Mouse (Mus musculus): ENCODE measurements around the gene Naip2.
"Not testable (repeated sequence)": the region's sequence is repeated elsewhere in the genome, so short reads cannot be mapped to it uniquely, and the experiment has no call there.

The Naip2 gene

DNA sequence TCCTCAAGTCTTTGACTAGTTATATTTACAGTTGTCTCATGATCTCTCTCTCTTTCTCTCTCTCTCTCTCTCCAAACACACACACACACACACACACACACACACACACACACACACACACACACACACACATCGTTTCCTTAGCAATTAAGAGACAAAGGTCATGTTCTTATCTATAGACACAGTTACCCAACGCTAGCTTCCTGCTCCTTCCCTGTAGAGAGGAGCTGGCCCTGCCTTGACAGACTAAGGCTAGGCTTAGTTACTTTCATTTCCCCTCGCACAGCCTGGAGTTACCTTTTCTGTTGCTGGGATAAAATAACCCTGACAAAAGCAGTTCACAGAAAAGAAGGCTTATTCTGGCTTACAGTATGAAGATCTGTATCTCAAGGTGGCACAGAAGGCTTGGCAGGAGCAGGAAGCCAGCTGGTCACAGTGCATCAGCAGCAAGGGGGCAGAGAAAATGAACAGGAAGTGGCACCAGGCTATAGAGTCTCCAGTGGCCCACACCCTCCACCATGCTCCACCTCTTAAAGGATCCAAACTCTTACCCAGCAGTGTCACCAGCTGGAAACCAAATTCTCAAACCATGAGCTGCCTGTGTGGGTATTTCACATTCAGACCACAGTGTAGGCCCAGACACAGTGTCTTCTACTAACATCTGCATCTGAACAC, at the start of gene Naip2:
TSS of gene Naip2 (minus strand) at position 434 of the 675 bp plus-strand sequence.
- DNase-seq (ENCODE audit: low read depth, low spot score): peak; percentile 42

DNA sequence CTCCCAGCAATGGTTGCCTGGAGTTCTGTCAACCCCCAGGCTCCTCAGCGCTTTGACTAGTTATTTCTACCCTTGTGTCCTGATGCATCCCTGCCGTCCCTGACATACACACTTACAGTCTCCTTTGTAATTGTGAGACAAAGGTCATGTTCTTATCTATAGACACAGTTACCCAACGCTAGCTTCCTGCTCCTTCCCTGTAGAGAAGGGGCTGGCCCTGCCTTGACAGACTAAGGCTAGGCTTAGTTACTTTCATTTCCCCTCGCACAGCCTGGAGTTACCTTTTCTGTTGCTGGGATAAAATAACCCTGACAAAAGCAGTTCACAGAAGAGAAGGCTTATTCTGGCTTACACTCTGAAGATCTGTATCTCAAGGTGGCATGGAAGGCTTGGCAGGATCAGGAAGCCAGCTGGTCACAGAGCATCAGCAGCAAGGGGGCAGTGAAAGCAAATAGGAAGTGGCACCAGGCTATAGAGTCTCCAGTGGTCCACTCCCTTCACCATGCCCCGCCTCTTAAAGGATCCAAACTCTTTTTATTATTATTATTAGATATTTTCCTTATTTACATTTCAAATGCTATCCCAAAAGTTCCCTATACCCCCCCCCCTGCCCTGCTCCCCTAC, 45.1 kb upstream of the Naip2 start:
- peak; percentile 7 for DNase-seq (ENCODE audit: low read depth, low spot score)

DNA sequence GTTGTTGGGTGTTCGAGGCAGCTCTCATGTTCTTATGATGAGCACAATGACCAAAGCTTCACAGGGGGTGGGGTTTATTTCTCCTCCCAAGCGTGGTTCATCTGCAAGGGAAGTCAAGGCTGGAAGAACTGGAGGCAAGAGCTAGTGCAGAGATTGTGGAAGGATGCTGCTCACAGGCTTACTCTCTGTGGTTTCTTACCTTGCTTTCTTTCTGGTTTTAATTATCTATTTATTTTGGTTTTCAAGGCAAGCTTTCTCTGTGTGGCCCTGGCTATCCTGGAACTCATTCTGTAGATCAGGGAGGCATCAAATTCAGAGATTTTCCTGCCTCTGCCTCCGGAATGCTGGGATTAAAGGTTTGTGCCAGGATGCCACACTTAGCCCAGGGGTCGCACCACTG, 44.3 kb upstream of the Naip2 start, which contains the start of gene Naip5:
TSS of gene Naip5 (minus strand) at position 101 of the 400 bp plus-strand sequence.
- DNase-seq (ENCODE audit: low read depth, low spot score): not testable (repeated sequence)

DNA sequence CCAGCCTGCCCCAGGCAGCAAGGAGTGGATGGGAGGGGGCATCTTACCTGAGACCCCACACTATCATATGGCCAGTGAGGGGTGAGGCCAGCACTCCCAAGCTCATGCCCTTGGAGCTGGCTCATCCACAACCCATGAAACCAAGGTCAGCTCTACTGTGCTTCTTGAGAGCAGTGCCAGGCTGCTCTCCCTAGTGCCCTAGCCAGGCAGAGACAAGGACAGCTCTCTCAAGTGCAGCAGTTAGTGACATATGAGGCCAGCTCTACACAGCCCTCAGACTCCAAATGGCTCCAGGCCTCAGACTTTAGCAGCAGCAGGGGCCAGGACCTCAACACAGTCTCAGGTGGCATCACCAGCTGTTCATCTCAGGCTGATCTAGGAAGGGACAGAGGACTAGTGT, 41.8 kb upstream of the Naip2 start:
- peak; percentile 0 for DNase-seq (ENCODE audit: low read depth, low spot score)

DNA sequence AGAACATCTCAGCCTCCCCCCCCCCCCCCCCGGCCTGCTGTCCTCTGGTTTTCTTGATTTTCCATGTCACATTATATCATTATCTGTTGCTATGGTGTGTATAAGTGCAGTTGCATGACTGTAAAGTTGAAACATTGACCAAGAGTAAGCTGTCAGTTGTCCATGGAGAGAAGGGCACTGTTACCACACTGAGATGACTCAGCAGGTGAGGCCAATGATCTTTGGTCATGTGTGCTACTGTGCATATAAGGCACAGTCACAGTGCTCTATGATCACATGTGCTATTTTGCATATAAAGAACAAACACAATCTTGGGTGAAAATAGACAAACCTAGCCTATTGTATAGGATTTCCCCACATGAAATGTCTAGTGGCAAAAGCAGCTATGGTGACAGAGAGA, 11.8 kb upstream of the Naip2 start:
- DNase-seq (ENCODE audit: low read depth, low spot score): not testable (repeated sequence)

DNA sequence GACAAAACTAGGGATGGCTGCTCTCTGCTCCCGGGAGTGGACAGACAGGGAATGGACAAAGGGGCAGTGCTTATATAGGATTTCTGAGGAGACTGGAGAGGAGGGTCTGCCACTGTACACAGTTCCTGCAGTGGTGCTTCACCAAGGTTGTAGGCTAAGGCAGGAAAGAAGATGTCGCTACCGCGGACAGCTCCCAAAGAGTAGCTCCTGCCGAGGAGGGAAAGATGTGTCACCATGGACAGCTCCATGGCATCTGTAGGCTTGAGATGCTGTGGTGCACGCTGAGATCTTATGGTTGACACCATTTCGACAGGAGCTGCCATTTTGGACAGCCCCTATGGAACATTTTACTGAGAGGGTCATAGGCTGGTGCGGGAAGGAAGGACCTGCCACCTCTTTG, 8.6 kb upstream of the Naip2 start:
- DNase-seq (ENCODE audit: low read depth, low spot score): peak; percentile 33

DNA sequence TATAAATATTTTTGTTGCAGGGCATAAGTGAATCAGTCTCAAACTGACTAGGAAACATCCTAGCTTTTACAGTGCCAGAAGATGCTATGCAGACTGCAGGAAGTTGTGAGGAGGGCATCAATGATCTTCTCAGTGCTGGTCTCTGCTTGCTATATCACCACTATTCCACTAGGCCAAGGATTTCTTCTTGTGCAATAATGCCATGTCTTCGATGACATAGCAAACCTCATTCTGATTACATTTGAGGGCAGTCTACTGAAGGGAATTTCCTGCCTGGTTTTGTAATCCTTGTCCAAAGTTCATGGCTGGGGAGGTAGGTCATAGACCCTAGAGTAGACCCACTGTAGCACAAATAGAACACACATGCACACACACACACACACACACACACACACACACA, 1.4 kb upstream of the Naip2 start:
- no peak for DNase-seq (ENCODE audit: low read depth, low spot score)

DNA sequence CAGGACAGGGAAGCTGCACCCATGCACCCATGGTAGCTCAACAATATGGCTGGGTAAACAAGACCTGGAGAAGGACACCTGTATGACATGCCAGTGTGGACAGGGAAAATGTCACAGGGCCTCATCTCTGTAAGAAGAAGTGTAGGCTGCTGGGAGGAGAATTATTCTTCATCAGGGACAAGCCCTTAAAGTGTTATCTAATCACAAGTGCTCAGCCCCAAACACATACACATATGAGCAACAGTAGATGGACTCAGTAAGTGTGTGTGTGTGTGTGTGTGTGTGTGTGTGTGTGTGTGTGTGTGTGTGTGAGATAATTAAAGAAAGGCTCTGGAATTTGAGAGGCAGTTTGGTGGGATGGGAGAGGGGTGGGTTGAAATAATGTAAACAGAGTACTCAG, 1.1 kb downstream of the Naip2 start:
- no peak for DNase-seq (ENCODE audit: low read depth, low spot score)

DNA sequence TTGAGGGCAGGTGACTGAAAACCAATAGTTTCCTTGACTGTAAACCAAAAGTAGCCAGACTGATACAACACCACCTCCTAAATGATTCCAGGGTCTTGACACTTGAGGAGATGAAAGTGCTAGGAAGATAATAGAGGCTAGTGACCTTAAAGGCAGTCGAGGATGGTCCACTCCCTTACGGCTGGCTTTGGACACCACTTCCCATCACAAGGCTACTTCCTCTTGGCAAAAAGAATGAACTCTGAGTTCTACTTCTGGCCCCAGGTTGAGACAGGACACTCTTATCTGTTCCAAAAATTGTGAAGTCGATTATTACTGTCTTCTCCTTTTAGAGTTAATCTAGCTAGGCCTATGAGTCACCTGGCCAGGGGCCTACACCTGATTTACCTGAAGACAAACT, 6.5 kb downstream of the Naip2 start:
- no peak for DNase-seq (ENCODE audit: low read depth, low spot score)

DNA sequence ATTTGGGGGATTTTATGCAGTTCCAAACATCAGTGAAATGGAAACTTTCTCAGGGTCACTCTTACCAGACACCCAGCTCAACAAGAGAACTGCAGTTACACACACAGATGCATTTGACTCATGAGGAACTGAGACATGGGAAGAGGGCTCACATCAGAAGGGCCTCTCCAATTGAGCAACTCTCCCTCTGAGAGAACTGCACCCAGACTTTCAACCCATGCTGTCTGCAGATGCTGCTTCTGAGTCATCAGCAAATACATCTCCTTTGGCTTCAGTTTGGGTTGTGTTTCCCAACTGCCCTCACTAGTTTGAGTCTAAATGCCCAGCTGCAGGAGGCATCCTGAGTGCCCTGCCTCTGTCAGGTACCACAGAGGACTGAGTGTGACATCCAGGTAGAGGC, 18.8 kb downstream of the Naip2 start:
- not testable (repeated sequence) for DNase-seq (ENCODE audit: low read depth, low spot score)

DNA sequence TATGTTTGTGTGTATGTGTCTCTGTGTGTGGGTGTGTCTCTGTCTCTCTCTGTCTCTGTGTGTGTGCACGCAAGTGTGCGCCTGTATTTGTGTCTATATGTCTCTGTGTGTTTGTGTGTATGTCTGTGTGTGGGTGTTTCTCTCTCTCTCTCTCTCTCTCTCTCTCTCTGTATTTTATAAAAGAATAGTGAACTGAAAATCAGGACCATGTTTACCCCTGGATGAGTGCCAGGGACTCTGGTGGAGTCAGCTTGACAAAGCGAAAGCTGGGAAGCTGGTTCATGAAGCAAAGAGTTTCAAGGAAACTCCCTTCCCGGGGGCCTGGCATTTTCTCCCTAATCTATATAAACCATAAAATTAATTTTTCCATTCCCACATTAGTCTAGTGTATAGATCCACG, 27.5 kb downstream of the Naip2 start:
- not testable (repeated sequence) for DNase-seq (ENCODE audit: low read depth, low spot score)

DNA sequence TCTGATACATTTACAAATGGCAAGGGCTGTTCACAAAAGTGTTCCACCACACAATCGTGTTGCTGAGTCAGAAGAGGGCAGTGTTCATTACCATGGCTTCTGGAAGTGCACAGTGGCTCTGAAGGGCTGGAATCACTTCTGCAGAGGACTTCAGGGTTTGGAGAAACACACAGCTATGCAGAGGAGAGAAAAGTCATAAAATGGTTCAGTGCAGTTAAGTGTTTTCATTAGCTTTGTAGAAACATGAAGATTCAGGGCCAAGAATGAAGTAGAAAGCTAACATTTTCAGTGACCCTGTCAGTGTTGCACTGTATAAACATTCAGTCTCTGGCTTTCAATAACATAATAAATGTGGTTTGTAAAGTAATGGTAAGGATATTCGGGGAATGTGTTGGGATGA, 35.5 kb downstream of the Naip2 start:
- not testable (repeated sequence) for DNase-seq (ENCODE audit: low read depth, low spot score)

DNA sequence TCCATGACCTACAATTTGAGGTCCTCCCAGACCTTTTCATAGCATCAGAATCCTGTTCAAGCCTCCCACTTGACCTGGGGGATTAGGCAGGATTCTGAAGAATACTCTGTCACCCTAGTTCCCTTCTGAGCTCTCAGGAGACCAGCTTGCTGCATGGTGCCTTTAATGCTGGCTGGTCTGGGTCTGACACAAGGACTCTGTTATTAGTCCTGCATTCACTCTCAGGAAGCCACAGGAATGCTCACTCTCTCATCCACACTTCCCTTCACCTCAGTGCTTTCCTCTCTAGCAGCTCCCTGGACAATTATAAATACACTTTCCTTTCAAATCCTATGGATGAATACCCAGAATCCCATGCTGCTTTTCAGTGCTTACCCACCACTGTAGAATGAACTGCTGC, 39.4 kb downstream of the Naip2 start:
- not testable (repeated sequence) for DNase-seq (ENCODE audit: low read depth, low spot score)

DNA sequence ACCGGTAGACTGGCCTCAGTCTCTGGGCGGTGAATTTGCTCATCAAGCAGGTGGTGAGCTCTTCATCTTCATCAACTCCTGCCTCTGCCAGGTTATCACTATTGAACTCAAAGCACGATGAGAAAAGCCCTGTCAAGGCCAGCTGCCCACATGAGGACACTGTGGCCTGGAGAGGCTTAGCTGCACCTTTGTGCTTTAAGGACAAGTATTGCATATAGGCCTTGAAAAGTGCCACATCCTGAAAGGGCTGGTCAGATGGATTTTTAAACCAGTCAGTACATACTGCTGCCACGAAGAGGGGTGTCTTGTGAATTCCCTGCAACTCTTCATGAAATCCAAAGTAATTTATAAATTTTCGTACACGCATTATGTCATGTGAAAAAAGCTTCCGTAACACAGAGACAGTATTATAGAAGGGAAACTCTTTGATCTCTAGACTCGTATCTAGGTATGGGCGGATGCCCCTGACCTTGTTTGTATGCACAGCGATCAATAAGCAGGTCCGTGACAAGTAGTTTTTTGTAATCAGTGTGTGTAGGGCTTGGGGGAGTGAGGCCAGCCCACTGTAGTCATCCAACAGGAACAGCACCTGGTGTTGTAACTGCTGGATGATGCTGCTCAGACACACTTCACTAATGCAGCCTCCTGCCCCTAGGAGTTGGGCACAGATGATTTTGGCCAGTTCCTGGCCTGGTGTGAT, 40.6 kb downstream of the Naip2 start:
- not testable (repeated sequence) for DNase-seq (ENCODE audit: low read depth, low spot score)

DNA sequence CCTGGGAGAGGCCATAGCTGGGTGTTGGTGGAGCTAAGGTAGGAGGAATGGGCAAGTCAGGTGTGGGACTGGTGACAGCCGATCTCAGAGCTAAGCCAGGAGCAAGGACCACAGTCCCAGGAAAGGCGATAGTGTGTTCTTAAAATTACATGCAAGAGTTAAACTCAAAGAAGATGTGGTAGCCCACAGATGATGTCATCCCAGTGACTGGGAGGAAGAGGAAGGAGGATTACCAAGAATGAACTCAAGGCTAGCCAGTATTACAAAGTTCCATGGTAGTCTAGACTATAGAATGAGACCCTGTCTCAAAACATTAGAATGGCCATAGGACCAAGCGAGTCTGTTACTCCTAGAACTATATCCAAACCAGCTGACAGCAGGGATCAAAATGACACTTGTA, 45.3 kb downstream of the Naip2 start:
- no peak for DNase-seq (ENCODE audit: low read depth, low spot score)

DNA sequence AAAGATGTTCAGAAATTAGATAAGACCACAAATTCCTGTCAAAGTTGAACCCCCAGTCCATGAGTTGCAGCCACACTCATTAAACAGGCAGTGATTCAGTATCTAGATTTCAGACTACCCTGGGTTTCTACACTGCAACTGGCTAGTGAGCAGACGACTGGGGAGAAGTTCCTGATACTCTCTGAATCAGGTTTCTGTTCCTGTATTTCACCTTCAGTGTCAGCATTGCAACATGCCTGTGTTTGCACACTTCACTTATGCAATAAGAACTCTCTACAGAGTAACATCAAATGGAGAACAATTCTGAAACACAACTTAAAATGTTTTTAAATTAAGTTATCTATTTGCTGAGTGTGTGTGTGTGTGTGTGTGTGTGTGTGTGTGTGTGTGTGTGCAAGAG, 49.2 kb downstream of the Naip2 start:
- DNase-seq (ENCODE audit: low read depth, low spot score): no peak

DNA sequence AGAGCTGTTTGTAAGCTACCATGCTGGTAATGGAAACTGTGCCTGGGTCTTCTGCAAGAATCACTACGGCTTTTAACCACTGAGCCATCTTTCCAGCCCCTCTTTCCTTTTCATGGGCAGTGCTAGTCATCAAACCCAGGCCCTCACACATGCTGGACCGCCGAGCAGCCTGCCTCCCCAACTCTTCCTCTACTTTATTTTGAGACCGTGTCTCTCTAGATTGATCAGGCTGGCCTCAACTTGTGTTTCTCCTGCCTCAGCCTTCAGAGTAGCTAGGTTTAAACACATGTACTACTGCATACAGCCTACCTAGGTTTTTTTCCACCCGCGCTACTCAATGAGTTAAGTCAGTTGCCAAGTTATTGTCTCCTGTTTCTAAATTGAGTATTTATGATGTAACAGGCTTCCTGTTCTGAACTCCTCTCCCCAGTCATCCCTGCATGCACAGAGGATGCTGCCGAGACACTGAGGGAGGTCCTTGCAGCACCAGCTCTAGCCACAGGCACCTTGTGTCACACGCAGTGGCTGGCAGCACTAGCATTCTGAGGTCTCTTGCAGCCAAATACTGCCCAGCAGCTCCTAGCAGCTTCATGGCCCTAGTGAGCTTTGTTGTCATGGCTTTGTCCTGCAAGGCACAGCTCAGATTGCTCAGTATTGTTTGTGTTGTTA, 60.1 kb downstream of the Naip2 start:
- no peak for DNase-seq (ENCODE audit: low read depth, low spot score)

DNA sequence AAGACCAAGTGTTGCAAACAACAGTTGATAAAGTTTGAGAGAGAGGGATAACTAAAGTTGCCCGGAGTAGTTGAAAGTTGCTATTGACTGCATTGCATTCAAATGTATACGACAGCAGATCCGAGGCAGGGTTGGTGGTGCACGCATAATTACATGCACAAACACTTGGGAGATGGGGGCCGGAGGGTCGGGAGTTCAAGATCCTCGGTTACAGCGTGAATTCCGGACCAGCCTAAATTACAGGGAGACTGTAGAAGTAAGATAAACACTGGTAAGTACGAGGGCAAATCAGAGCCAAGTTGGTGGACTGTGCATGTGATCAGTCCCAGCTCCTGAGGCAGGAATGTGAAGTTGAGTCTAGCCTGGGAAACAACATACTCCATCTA, 76.6 kb downstream of the Naip2 start:
- DNase-seq (ENCODE audit: low read depth, low spot score): no peak

DNA sequence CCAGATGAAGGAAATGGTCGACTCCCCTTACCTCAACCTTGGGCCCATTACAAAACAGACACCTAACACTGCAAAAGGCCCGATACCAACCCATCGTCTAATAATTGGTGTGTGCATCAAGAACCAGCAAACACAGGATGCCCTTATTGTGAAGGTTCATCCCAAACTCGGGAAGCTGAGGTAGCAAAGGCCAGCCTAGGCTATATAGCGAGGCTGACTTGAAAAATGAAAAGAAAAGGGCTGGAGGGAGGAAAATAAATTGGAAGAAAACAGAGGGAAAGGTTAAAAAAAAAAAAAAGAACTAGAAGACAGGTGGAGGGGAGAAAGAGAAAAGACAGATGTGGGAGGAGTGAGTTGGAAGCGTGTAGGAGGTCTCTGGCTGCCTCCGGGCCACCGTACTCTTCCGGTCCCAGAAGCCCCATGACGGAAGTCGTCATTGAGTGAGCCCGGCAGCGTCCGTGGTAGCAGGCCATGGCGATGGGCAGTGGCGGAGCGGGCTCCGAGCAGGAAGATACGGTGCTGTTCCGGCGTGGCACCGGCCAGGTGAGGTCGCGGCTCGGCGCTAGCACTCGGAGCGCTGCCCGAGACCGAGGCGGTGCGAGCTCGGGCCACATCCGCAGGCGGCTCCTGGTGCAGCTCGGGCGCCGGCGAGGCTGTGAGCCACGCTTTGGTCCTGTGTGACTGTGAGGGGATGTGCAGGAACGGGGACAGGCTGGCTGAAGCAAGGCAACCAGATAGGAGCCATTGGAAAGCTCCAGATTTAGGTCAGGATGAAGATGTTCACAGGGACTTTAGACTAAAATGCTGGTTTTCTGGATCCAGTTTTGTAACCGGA, 77.3 kb downstream of the Naip2 start, which contains the start of gene Smn1:
TSS of gene Smn1 (plus strand) at position 430 of the 835 bp plus-strand sequence.
- peak; percentile 94 for DNase-seq (ENCODE audit: low read depth, low spot score)

DNA sequence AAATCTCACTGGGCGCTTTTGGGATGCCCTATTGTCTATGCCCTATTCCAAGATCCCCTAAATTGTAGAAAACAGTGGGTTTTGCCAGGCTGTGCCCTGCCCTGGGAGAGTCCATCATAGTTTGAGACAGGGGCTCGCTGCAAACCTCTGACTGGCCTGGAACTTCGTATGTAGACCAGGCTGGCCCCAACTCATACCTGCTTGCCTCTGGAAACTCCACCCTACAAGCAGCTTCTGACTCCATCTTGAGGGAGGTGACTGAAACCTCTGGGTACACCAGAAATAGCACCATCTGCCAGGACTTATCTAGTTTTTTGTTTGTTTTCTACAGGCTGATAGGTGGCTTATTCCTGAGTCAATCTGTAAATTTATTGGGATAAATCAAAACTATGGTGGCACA, 77.9 kb downstream of the Naip2 start:
- no peak for DNase-seq (ENCODE audit: low read depth, low spot score)
